Mouse (Mus musculus): ENCODE results near the gene Mgst1. TPM values are rescaled to one million over a fixed set of nuclear protein-coding genes. Genes with fewer than 3 reads are reported as not detected.

Gene Mgst1
- polyA plus RNA-seq (2014; fragmentation: Nextera tagmentation; extraction: Ambion mirVana) = 109 and 117 TPM in 2 replicates

DNA sequence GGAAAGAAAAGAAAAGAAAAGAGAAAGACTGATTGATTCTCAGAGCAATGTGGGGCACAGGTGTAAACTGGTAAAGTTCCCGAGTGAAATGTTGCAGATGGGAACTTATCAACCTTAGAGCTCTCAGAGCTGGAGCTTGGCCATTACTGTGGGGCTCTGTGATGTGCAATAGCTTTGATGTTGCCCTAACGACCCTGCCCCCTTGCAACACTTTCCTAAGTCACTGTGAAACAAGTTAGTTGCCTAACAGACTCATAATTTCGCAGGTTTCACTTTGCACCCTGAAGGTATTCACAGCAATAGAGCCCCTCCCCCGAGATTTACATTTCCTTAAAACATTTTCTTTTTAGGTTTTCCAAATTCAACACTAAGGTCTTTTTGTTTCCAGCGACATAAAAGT lies at the start of gene Mgst1:
Mgst1 (plus strand) TSS at position 387 of the 400 bp plus-strand sequence.
- no peaks in the 10 kb centered on the region for H3K9me3 ChIP-seq (ENCODE audit: control insufficient read depth, low read length)
- H3K4me2 ChIP-seq (ENCODE audit: low read depth, low read length) = peak within 1 kb of the TSS; percentile 58
- peak within 1 kb of the TSS; percentile 32 for H3K4me3 ChIP-seq (ENCODE audit: low read depth, low read length)
- peak within 1 kb of the TSS; percentile 6; the same call in 1 of the 2 replicates for H3K27ac ChIP-seq (ENCODE audit: low read depth, low read length)
- no peaks in the 10 kb centered on the region for H3K4me1 ChIP-seq (ENCODE audit: control insufficient read depth, insufficient read depth, low read length)
- peak within 1 kb of the TSS; percentile 29; the same call in 1 of the 2 replicates for H3K9ac ChIP-seq (replicated peaks; ENCODE audit: low read depth, low read length)
- WGBS = under 1% methylated on average over 5 of the region's 5 CpGs
- 0 out of 2 replicates have a peak, but pooled peaks have one; percentile 16 for ATAC-seq (ENCODE audit: low read depth)
- no peaks in the 10 kb centered on the region for H3K27me3 ChIP-seq (ENCODE audit: control insufficient read depth, insufficient read depth, low read length)
- H3K36me3 ChIP-seq (ENCODE audit: control insufficient read depth, insufficient read depth, low read length) = no peaks in the 10 kb centered on the region

DNA sequence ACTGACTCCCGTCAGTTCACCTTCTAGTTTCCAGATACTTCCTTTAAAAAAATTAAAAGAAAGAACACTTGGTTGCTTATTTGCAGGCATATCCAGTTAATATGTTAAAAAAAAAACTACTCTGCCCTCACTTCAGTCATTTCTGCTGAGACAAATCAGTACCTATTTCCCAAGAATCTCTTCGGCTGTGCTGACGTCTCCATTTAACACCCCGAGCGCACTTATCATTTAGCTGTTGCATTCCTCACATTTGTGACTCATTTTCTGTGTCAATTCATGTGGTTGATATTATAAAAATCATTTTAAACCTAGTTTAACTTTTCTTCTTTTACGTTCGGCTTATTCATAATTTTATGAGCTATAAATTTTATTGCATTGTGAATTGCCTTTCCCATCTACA lies 47.7 kb upstream of the Mgst1 start:
- Histone ChIP-seq H3K4me3 (ENCODE audit: low read depth, low read length) (no peak overlapping the region), H3K27me3 (ENCODE audit: control insufficient read depth, insufficient read depth, low read length) (no peaks in the 10 kb centered on the region), H3K4me2 (ENCODE audit: low read depth, low read length) (no peak overlapping the region), H3K9ac (replicated peaks; ENCODE audit: low read depth, low read length) (no peak overlapping the region), H3K9me3 (ENCODE audit: control insufficient read depth, low read length) (no peaks in the 10 kb centered on the region), H3K27ac (ENCODE audit: low read depth, low read length) (no peak overlapping the region), H3K36me3 (ENCODE audit: control insufficient read depth, insufficient read depth, low read length) (no peaks in the 10 kb centered on the region), H3K4me1 (ENCODE audit: control insufficient read depth, insufficient read depth, low read length) (no peaks in the 10 kb centered on the region)
- WGBS = 82% methylated on average over 7 of the region's 7 CpGs
- no peak for ATAC-seq (ENCODE audit: low read depth)

- Histone ChIP-seq H3K4me2 (ENCODE audit: low read depth, low read length) (no peak overlapping the region), H3K27ac (ENCODE audit: low read depth, low read length) (no peak overlapping the region), H3K4me3 (ENCODE audit: low read depth, low read length) (no peak overlapping the region), H3K9me3 (ENCODE audit: control insufficient read depth, low read length) (no peaks in the 10 kb centered on the region), H3K9ac (replicated peaks; ENCODE audit: low read depth, low read length) (no peak overlapping the region), H3K4me1 (ENCODE audit: control insufficient read depth, insufficient read depth, low read length) (no peaks in the 10 kb centered on the region), H3K27me3 (ENCODE audit: control insufficient read depth, insufficient read depth, low read length) (no peaks in the 10 kb centered on the region), H3K36me3 (ENCODE audit: control insufficient read depth, insufficient read depth, low read length) (no peaks in the 10 kb centered on the region)
- WGBS = 90% methylated on average over 3 of the region's 3 CpGs
- no peak for ATAC-seq (ENCODE audit: low read depth)
Observed at GRCm38 (mm10) chr6:138095060-138095459, 45.1 kb upstream of the Mgst1 start.

DNA sequence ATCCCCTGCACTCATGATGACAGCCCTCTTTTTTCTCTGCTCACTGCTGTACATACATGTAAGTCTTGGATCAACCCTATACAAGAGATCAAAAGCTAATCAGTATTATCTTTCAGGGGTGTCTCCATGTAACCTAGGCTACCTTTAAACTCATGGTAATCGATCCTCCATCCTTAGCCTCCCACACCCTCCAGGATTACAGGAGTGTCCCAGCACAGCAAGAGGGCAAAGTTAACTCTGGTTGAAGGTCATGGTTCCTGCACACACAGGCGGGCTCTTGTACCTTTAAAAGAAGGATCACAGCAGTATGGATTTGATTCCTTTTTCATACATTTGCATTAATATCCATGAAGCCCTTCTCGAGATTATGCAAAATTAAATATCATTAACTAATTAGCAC lies 40.5 kb upstream of the Mgst1 start:
- Histone ChIP-seq H3K27me3 (ENCODE audit: control insufficient read depth, insufficient read depth, low read length) (no peaks in the 10 kb centered on the region), H3K4me3 (ENCODE audit: low read depth, low read length) (no peak overlapping the region)
- WGBS = 82% methylated on average over 3 of the region's 3 CpGs

GRCm38 (mm10) chr6:138101843-138102242 lies 38.3 kb upstream of the Mgst1 start:
- Histone ChIP-seq H3K27ac (ENCODE audit: low read depth, low read length) (no peak overlapping the region), H3K9me3 (ENCODE audit: control insufficient read depth, low read length) (no peaks in the 10 kb centered on the region), H3K4me1 (ENCODE audit: control insufficient read depth, insufficient read depth, low read length) (no peaks in the 10 kb centered on the region), H3K36me3 (ENCODE audit: control insufficient read depth, insufficient read depth, low read length) (no peaks in the 10 kb centered on the region), H3K4me3 (ENCODE audit: low read depth, low read length) (no peak overlapping the region), H3K9ac (replicated peaks; ENCODE audit: low read depth, low read length) (no peak overlapping the region), H3K4me2 (ENCODE audit: low read depth, low read length) (no peak overlapping the region), H3K27me3 (ENCODE audit: control insufficient read depth, insufficient read depth, low read length) (no peaks in the 10 kb centered on the region)
- ATAC-seq (ENCODE audit: low read depth) = no peak
- WGBS = 89% methylated on average over 4 of the region's 4 CpGs

More for the DNA sequence above, 40.5 kb upstream of the Mgst1 start:
- Histone ChIP-seq H3K9me3 (ENCODE audit: control insufficient read depth, low read length) (no peaks in the 10 kb centered on the region), H3K4me2 (ENCODE audit: low read depth, low read length) (no peak overlapping the region), H3K9ac (replicated peaks; ENCODE audit: low read depth, low read length) (no peak overlapping the region), H3K36me3 (ENCODE audit: control insufficient read depth, insufficient read depth, low read length) (no peaks in the 10 kb centered on the region), H3K4me1 (ENCODE audit: control insufficient read depth, insufficient read depth, low read length) (no peaks in the 10 kb centered on the region), H3K27ac (ENCODE audit: low read depth, low read length) (no peak overlapping the region)
- ATAC-seq (ENCODE audit: low read depth) = no peak

DNA sequence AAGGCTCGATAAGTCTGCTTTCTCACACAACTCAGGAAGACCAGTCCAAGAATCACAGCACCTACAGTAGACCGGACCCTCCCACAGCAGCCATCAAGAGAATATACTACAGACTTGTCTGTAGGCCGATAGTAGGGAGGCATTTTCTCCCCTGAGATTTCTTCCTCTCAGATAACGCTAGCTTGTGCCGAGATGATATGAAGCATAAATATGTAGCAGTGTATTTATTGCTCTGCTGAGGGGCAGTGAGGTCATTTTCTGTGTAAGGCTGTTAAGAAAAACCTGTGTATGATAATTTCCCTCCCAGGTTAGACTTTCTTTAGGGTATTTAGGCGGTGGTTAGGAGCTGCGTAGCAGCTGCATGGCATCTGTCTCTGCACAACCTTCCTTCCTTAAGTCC lies 37.2 kb upstream of the Mgst1 start:
- no peaks in the 10 kb centered on the region for H3K27me3 ChIP-seq (ENCODE audit: control insufficient read depth, insufficient read depth, low read length)
- H3K36me3 ChIP-seq (ENCODE audit: control insufficient read depth, insufficient read depth, low read length) = no peaks in the 10 kb centered on the region
- H3K4me3 ChIP-seq (ENCODE audit: low read depth, low read length) = no peak overlapping the region
- no peaks in the 10 kb centered on the region for H3K4me1 ChIP-seq (ENCODE audit: control insufficient read depth, insufficient read depth, low read length)
- H3K4me2 ChIP-seq (ENCODE audit: low read depth, low read length) = no peak overlapping the region
- H3K9me3 ChIP-seq (ENCODE audit: control insufficient read depth, low read length) = no peaks in the 10 kb centered on the region
- no peak overlapping the region for H3K9ac ChIP-seq (replicated peaks; ENCODE audit: low read depth, low read length)
- no peak for ATAC-seq (ENCODE audit: low read depth)
- H3K27ac ChIP-seq (ENCODE audit: low read depth, low read length) = no peak overlapping the region
- 79% methylated on average over 7 of the region's 7 CpGs for WGBS

- no peak for ATAC-seq (ENCODE audit: low read depth)
- no peak overlapping the region for H3K27ac ChIP-seq (ENCODE audit: low read depth, low read length)
- no peak overlapping the region for H3K4me3 ChIP-seq (ENCODE audit: low read depth, low read length)
- no peaks in the 10 kb centered on the region for H3K36me3 ChIP-seq (ENCODE audit: control insufficient read depth, insufficient read depth, low read length)
- H3K4me1 ChIP-seq (ENCODE audit: control insufficient read depth, insufficient read depth, low read length) = no peaks in the 10 kb centered on the region
- H3K9me3 ChIP-seq (ENCODE audit: control insufficient read depth, low read length) = no peaks in the 10 kb centered on the region
- no peak overlapping the region for H3K4me2 ChIP-seq (ENCODE audit: low read depth, low read length)
- H3K27me3 ChIP-seq (ENCODE audit: control insufficient read depth, insufficient read depth, low read length) = no peaks in the 10 kb centered on the region
- no peak overlapping the region for H3K9ac ChIP-seq (replicated peaks; ENCODE audit: low read depth, low read length)
Observed at GRCm38 (mm10) chr6:138104559-138104958, 35.6 kb upstream of the Mgst1 start.

- Histone ChIP-seq H3K4me1 (ENCODE audit: control insufficient read depth, insufficient read depth, low read length) (no peaks in the 10 kb centered on the region), H3K4me3 (ENCODE audit: low read depth, low read length) (no peak overlapping the region), H3K27ac (ENCODE audit: low read depth, low read length) (no peak overlapping the region), H3K9me3 (ENCODE audit: control insufficient read depth, low read length) (no peaks in the 10 kb centered on the region), H3K4me2 (ENCODE audit: low read depth, low read length) (no peak overlapping the region), H3K27me3 (ENCODE audit: control insufficient read depth, insufficient read depth, low read length) (no peaks in the 10 kb centered on the region), H3K9ac (replicated peaks; ENCODE audit: low read depth, low read length) (no peak overlapping the region), H3K36me3 (ENCODE audit: control insufficient read depth, insufficient read depth, low read length) (no peaks in the 10 kb centered on the region)
- peak; percentile 24; the same call in 1 of the 2 replicates for ATAC-seq (ENCODE audit: low read depth)
- WGBS = 78% methylated on average over 3 of the region's 3 CpGs
Observed at GRCm38 (mm10) chr6:138117496-138117895, 22.6 kb upstream of the Mgst1 start.

DNA sequence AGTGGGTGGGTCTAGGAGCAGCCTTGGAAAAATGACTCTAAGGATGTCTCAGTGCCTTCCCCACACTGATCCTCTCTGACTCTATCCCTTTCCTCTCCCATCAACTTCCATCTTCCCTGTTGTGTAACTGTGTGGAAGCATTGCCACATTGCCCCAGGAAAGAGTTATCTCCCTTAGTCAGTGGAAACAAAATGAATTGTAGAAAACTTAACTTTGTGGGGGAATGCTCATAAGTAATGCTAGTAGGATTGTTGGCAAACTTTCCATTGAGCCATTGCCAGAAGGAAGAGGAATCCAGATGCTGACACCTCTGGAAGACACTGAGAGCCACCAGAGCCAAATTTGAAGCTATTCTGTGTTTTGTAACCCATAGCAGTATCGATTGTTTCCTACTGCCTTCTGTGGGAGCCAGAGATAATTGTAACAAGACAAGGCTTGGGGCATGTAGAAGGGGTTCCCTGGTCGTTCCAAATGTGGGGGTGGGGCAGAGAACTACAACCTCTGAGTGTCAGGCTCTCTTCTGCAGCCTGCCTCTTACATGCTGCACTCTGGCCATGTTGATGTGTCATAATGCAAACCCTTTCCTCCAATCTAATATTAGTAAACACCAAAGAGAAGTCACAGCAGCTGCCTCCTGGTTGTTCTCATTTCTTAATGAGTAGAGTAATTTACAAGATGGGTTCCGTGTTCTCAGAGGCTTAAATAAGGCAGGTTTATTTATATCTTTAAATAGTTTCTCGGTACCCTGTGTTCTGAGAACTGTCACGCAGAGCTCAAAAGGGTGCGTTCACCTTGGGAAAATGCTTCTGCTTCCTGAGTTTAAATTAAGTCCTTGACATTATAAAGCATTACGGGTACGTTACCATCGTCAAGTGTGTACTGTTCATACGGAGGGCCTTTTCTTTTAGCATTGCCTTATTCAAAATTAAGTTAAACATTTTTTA lies 11.5 kb upstream of the Mgst1 start:
- WGBS = 83% methylated on average over 10 of the region's 10 CpGs
- Histone ChIP-seq H3K9ac (replicated peaks; ENCODE audit: low read depth, low read length) (no peak overlapping the region), H3K27ac (ENCODE audit: low read depth, low read length) (no peak overlapping the region), H3K27me3 (ENCODE audit: control insufficient read depth, insufficient read depth, low read length) (no peaks in the 10 kb centered on the region), H3K4me3 (ENCODE audit: low read depth, low read length) (no peak overlapping the region), H3K9me3 (ENCODE audit: control insufficient read depth, low read length) (no peaks in the 10 kb centered on the region), H3K4me1 (ENCODE audit: control insufficient read depth, insufficient read depth, low read length) (no peaks in the 10 kb centered on the region), H3K4me2 (ENCODE audit: low read depth, low read length) (no peak overlapping the region), H3K36me3 (ENCODE audit: control insufficient read depth, insufficient read depth, low read length) (no peaks in the 10 kb centered on the region)
- no peak for ATAC-seq (ENCODE audit: low read depth)
